Mouse (Mus musculus) fat pad, adult 2 months (tissue): ENCODE measurements around the gene Hpca.

Experiments
- DNase-seq: peaks from one replicate; pipeline ENCODE4 v3.0.0-alpha.2; 2011; ENCODE audit warnings: low read depth, low spot score; ENCODE audit errors: extremely low read depth

Gene Hpca

GRCm38 (mm10) chr4:129062281-129063075 is 59.4 kb downstream of the Hpca start:
- no peak for DNase-seq
